Mouse (Mus musculus) granulocyte monocyte progenitor cell, adult 5-6 weeks (primary cell): Measurements from ENCODE around the gene Rps19bp1. TPM values are rescaled to one million over a fixed set of nuclear protein-coding genes. Genes with fewer than 3 reads are reported as not detected.
A peak's percentile ranks its signal among the peaks of the same experiment; 100 is the strongest.

ENCODE experiments used
- ATAC-seq: replicated peaks from 2 replicates; pipeline ENCODE4 v1.8.0; 2016; ENCODE audit warnings: mild to moderate bottlenecking, moderate TSS enrichment, inconsistent platforms; ENCODE audit not compliant: poor library complexity, severe bottlenecking
- total RNA-seq, 2 experiments: library from RNA; stranded (forward) in 1 of 2; stranded (reverse) in 1 of 2; fragments of 200-712, 200-1000 nt in 1 of 2; fragments of >200 nt in 1 of 2; fragmentation: Nextera tagmentation in 1 of 2; gene quantifications; 2 replicates each; pipeline ENCODE4 v1.2.3; 2014 to 2017

Rps19bp1 gene
- total RNA-seq, 2 experiments from 2014 or later: 32.7 to 34.9 TPM

DNA sequence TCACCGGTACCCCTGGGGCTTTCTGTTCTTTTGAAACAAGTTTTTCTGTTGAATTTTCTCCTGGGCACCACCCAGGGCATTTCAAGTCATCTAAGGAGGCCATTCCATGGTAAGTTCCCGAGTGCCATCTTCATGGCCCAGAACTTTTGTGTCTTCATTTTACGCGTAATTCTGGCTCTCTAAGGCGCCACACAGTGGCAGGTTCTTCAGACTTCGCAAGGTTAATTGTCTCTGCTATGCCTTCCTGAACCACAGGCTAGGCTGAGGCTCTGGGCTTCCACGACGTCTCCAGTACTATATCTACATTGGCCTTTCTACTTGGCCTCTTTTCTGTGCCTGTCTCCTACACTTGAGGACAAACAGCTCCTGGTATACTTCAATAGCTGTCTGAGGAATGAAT lies 43.1 kb downstream of the Rps19bp1 start:
- ATAC-seq: no peak

DNA sequence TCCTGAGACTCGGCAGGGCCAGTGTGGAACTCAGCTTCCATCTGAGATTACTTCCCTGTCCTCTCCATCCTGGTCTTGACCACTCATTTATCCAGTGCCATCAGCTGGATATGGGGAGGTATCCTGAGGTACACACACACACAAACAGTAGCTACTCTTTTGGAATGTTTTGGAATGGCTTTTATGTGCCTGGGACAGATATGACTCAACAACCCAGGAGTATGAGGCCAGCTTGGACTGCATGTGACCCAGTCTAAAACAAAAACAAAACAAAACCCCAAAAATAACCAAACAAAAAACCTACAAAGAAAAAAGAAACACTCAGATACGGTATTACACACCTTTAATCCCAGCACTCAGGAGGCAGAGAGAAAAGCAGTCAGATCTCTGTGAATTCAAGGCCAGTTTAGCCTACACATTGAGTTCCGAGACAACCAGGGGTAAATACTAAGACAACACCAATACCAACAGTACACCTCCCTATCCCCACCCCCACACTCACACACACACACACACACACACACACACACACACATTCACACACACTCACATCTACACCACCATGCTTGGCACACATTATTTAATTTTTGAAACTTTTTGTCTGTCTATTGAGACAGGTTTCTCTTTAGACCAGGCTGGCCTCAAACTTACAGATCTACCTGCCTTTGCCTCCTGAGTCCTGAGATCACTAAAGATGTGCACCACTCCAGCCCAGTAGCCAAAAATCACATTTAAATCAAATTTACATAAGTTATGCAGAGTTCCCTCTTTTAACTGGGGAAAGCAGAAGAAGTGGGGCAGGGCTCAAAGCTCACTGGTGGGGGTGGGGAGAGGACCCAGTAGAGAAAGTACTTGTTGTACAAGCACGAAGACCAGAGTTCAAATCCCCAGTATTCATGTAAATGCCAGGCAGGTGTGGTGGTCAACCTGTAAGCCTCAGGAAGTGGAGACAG lies 44.1 kb downstream of the Rps19bp1 start:
- no peak; the same call in 1 of the 2 replicates for ATAC-seq

DNA sequence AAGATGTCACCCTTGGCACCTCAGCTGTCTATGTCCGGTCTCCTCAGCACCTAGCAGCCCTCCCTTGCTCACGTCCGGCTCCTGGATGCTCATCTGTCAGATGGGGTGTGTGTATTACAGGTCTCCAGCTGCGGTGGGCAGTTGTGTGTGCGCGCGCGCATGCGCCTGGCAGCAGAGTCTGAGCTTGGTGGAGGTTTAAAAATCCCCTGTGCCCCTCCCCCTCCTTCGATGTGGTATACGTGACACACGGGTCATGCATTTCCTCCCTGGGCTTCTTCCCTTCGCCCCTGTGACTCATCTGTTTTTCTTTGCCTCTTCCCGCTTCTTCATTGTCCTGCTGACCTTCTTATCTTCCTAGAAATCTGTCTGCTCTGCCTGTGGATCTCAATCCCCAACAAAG lies 44.9 kb downstream of the Rps19bp1 start:
- peak; percentile 79 for ATAC-seq

DNA sequence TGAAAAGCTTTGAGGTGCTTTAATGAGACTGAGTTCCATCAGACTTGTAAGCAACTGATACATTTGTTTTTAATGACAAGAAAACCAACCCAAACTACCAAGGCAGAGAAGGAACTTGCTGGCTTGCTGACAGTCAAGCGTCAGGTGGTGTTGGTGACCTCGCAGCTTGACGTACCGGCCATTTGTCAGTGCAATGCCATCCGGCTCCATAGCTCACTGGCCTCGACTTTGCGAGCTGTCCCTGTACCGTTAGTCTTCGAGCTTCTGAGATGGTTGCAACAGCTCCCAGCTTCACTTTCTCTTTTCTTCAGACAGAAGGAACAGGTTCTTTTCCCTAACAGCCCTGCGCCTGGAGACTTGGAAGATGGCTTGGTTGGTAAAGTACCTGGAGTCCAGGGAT lies 46.6 kb downstream of the Rps19bp1 start:
- ATAC-seq: no peak

DNA sequence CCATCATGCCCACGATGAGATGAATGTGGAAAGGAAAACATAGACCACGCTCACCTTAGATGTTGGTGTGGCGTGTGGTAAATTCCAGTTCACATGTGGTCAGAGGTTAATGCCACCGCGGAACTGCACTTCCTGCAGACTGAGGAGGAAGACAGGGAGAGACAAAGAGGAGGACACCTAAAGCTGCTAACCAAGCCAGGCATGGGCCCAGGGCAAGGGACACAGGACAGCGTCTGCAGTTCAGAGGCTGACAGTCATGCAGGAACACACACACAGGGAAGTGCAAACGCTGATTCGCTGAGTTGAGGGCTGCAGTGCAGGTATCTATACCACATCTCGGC lies 47.7 kb downstream of the Rps19bp1 start:
- ATAC-seq: 0 out of 2 replicates have a peak, but pooled peaks have one; percentile 17

DNA sequence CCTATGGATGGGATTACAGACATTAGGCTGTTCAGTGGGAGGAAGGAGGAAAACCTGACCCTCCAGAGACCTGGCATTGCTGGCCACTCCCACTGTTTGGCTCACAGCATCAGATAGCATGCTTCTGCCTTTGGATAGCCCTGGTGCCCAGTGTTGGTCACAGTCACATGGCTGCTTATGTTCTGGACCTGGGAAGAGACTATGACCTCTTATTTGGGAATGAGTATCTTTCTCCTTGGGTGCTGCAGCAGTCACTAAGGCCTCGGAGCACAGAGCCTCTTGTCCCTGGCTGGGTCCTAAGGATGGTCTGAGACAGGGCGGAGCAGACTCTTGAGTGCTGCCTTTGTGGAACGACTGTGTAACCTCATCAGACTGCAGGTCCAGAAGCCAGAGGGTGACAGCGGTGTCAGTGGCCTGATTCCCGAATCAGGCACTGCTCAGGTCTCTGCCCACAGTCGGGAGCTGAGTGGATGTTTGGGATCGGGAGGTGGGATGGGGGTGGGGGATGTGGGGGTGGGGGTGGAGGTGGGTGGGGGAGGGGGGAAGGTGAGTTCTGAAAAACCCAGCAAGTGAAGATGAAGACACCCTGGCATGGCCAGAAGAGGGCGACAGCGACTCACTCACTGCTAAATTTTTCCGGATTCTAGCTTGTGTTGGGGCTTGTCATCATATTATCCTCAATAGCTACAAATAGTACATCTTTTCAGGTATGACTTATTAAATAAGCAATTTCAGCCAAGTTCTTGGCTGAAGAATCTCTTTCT lies 48.2 kb downstream of the Rps19bp1 start:
- no peak for ATAC-seq

DNA sequence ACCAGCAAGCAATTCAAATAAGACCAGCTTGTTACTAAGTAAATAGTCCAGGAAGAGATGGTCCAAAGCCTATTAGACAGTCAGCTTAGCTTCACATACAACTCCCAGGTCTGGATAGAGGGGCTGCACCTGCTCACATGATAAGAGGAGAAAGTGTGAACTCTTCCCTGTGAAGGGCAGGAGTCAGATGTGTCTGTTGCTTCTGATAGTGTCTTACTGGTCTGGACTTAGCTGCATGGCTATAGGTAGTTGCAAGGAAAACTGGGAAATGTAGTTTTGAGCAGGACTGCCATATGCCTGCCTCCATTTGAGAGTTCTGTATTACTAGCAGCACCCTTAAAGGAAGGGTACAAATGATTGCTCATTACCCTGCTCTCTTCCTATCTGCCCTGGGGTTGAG lies 50.4 kb downstream of the Rps19bp1 start:
- ATAC-seq: no peak

Other genes starting within 250 kb of the Rps19bp1 start
- 0.30 TPM in 1 of 2 replicates, not detected in the other for gene Pdgfb, start 249.3 kb downstream of the Rps19bp1 start, total RNA-seq (2014; fragmentation: Nextera tagmentation)
- 0.13 and 0.26 TPM in 2 replicates for gene Pdgfb, start 249.3 kb downstream of the Rps19bp1 start, total RNA-seq (2017)
- 1.5 and 1.6 TPM in 2 replicates for gene Syngr1, start 173.0 kb downstream of the Rps19bp1 start, total RNA-seq (2014; fragmentation: Nextera tagmentation)
- gene Syngr1, start 173.0 kb downstream of the Rps19bp1 start, total RNA-seq (2017): 1.6 and 4.0 TPM in 2 replicates
- 2,307 and 2,508 TPM in 2 replicates for gene Rpl3, start 172.4 kb downstream of the Rps19bp1 start, total RNA-seq (2014; fragmentation: Nextera tagmentation)
- gene Rpl3, start 172.4 kb downstream of the Rps19bp1 start, total RNA-seq (2017): 3,100 and 3,113 TPM in 2 replicates
- 15.0 and 22.3 TPM in 2 replicates for gene Tab1, start 131.2 kb downstream of the Rps19bp1 start, total RNA-seq (2014; fragmentation: Nextera tagmentation)
- gene Tab1, start 131.2 kb downstream of the Rps19bp1 start, total RNA-seq (2017): 13.0 and 21.3 TPM in 2 replicates
- gene Mgat3, start 90.6 kb downstream of the Rps19bp1 start, total RNA-seq (2014; fragmentation: Nextera tagmentation): not detected in 2 replicates
- gene Mgat3, start 90.6 kb downstream of the Rps19bp1 start, total RNA-seq (2017): not detected in 2 replicates
- 20.3 and 31.4 TPM in 2 replicates for gene Mief1, start 30.3 kb downstream of the Rps19bp1 start, total RNA-seq (2014; fragmentation: Nextera tagmentation)
- 19.2 and 20.8 TPM in 2 replicates for gene Mief1, start 30.3 kb downstream of the Rps19bp1 start, total RNA-seq (2017)
- 39.4 TPM in 1 of 2 replicates, not detected in the other for gene AC140267.1, start 28.5 kb downstream of the Rps19bp1 start, total RNA-seq (2014; fragmentation: Nextera tagmentation)
- gene AC140267.1, start 28.5 kb downstream of the Rps19bp1 start, total RNA-seq (2017): not detected in 2 replicates
- 195 and 214 TPM in 2 replicates for gene Atf4, start 9.1 kb downstream of the Rps19bp1 start, total RNA-seq (2014; fragmentation: Nextera tagmentation)
- gene Atf4, start 9.1 kb downstream of the Rps19bp1 start, total RNA-seq (2017): 361 and 380 TPM in 2 replicates
- not detected in 2 replicates for gene Cacna1i, start 22.9 kb upstream of the Rps19bp1 start, total RNA-seq (2014; fragmentation: Nextera tagmentation)
- not detected in 2 replicates for gene Cacna1i, start 22.9 kb upstream of the Rps19bp1 start, total RNA-seq (2017)